Mouse (Mus musculus): ENCODE measurements around the gene 1700080O16Rik.

- TF ChIP-seq CTCF (IDR thresholded peaks at IDR 0.05; ENCODE audit: low read depth, low read length) (no peak), POLR2A (IDR thresholded peaks at IDR 0.05; ENCODE audit: extremely low read depth, insufficient read depth, low read length) (no peak)
Measured at GRCm38 (mm10) chrX:51919091-51919490, 53.5 kb downstream of the 1700080O16Rik start.

Measured in liver, adult 2 months (tissue).